Mouse (Mus musculus) 416B (cell line): ENCODE results near the gene Kcna10.
A peak's percentile ranks its signal among the peaks of the same experiment; 100 is the strongest.

Experiments
- DNase-seq: peaks from one replicate; pipeline ENCODE4 v3.0.0; 2011; ENCODE audit warnings: low read depth

Kcna10 gene

GRCm38 (mm10) chr3:107204413-107204812, 21.6 kb downstream of the Kcna10 start:
- DNase-seq, result no peak

- no peak for DNase-seq
Measured at GRCm38 (mm10) chr3:107205170-107205569, 22.3 kb downstream of the Kcna10 start.

GRCm38 (mm10) chr3:107205994-107206393, 23.1 kb downstream of the Kcna10 start:
- peak; percentile 72 for DNase-seq

GRCm38 (mm10) chr3:107206490-107207150, 23.8 kb downstream of the Kcna10 start:
- DNase-seq, result no peak

GRCm38 (mm10) chr3:107207625-107208253, 24.9 kb downstream of the Kcna10 start:
- DNase-seq, result no peak

- DNase-seq, result no peak
Measured at GRCm38 (mm10) chr3:107214606-107215005, 31.8 kb downstream of the Kcna10 start.

- DNase-seq, result no peak
Measured at GRCm38 (mm10) chr3:107216400-107217100, 33.7 kb downstream of the Kcna10 start.

- no peak for DNase-seq
Measured at GRCm38 (mm10) chr3:107217101-107217480, 34.2 kb downstream of the Kcna10 start.

- DNase-seq, result no peak
Measured at GRCm38 (mm10) chr3:107218572-107218971, 35.7 kb downstream of the Kcna10 start.

GRCm38 (mm10) chr3:107221608-107222007, 38.8 kb downstream of the Kcna10 start, which contains the start of gene Cym:
TSS of gene Cym (minus strand) at chr3:107221732.
- no peak for DNase-seq

- DNase-seq, result no peak
Measured at GRCm38 (mm10) chr3:107223230-107223629, 40.4 kb downstream of the Kcna10 start.

GRCm38 (mm10) chr3:107225820-107226219, 43.0 kb downstream of the Kcna10 start:
- DNase-seq, result no peak

GRCm38 (mm10) chr3:107229221-107229620, 46.4 kb downstream of the Kcna10 start:
- no peak for DNase-seq

GRCm38 (mm10) chr3:107229822-107230221, 47.0 kb downstream of the Kcna10 start:
- DNase-seq, result no peak

GRCm38 (mm10) chr3:107230527-107230926, 47.7 kb downstream of the Kcna10 start, which contains the start of gene A630076J17Rik:
TSS of gene A630076J17Rik (plus strand) at chr3:107230614.
- no peak for DNase-seq

- DNase-seq, result no peak
Measured at GRCm38 (mm10) chr3:107231202-107231601, 48.3 kb downstream of the Kcna10 start.

GRCm38 (mm10) chr3:107233351-107233813, 50.5 kb downstream of the Kcna10 start:
- peak; percentile 92 for DNase-seq

GRCm38 (mm10) chr3:107233945-107234344, 51.1 kb downstream of the Kcna10 start:
- DNase-seq, result no peak

- no peak for DNase-seq
Measured at GRCm38 (mm10) chr3:107238051-107238450, 55.2 kb downstream of the Kcna10 start.

GRCm38 (mm10) chr3:107238471-107238980, 55.7 kb downstream of the Kcna10 start:
- no peak for DNase-seq

GRCm38 (mm10) chr3:107239607-107240006, 56.8 kb downstream of the Kcna10 start, which contains the start of gene Prok1:
TSS of gene Prok1 (minus strand) at chr3:107239707.
- DNase-seq, result no peak

- no peak for DNase-seq
Measured at GRCm38 (mm10) chr3:107241389-107242094, 58.7 kb downstream of the Kcna10 start.
